Mouse (Mus musculus): ENCODE results near the gene Dffa. TPM values are rescaled to one million over a fixed set of nuclear protein-coding genes. Genes with fewer than 3 reads are reported as not detected.

The Dffa gene
- total and polyA plus RNA-seq, 3 experiments: 23.4 to 44.8 (median 26.8) TPM

DNA sequence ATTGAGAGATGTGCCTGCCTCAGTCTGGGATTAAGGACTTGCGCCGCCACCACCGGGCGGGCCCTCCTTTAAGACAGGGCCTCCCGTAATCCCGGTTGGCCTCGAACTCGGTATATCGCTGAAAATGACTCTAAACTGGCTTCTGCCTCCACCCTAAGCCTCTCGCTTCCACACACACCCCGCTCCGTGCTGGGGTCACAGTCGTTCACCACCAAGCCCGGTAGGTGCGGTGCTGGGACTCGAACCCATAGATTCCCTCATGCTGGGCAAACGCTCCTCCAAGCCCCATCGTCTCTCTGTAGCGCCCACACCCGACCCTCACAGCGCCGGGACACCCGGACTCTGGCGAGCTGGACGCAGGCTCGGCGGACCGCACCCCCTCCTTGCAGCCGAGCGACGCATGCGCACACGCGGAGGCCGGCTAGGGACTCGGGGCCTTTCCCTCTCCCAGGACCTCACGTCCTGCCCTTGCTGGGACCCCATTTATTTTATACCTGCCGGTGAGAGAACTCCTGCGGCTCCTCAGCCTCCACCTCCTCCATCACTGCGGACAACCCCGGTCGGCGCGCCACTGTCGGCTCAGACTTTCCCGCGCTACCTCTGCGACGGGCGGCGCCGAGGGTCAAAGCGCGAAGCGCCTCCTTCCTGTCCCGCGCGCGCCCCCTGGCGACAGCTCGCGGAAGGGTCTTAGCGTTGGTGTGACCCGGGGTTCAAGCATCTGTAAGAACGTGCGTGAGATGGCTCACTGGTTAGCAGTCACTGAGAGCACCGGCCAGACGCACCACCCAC lies 33.2 kb downstream of the Dffa start, which contains the start of gene Cenps:
Gene Cenps (minus strand): TSS at position 648 of the 789 bp plus-strand sequence.
- H3K4me2 ChIP-seq (ENCODE audit: insufficient read depth, low read depth, poor library complexity, severe bottlenecking): peak within 1 kb of the TSS; percentile 34
- H3K36me3 ChIP-seq (replicated peaks in 1 of 2; ENCODE audit: control insufficient read depth in 1 of 2, insufficient read depth in 1 of 2, low read length in 1 of 2): peaks cover 0 to 5% of the 10 kb centered on the region in 2 experiments
- in situ Hi-C loops (cut with MboI; ENCODE audit: low pct_ligation_motif_present, low pct_unique_long_range_greater_than_20kb, low sequenced_read_pairs): no loop called here
- H3K27me3 ChIP-seq (replicated peaks): no peaks in the 10 kb centered on the region
- H3K9me3 ChIP-seq (replicated peaks; ENCODE audit: low read length): peaks cover 5% of the 10 kb centered on the region
- peak; percentile 90 for DNase-seq (ENCODE audit: extremely low read depth)
- 0 out of 2 replicates have a peak, but pooled peaks cover 5% of the 10 kb centered on the region for H3K79me2 ChIP-seq (replicated peaks; ENCODE audit: control insufficient read depth, extremely low read depth, insufficient read depth, poor library complexity, severe bottlenecking)
- peaks cover 5 to 35% of the 10 kb centered on the region in 2 experiments for H3K4me1 ChIP-seq (ENCODE audit: control insufficient read depth in 1 of 2, insufficient read depth in 2 of 2)
- no peak for TF ChIP-seq PAX5 (IDR thresholded peaks at IDR 0.05; ENCODE audit: low read length)
- peak; percentile 79 for TF ChIP-seq ELF1 (IDR thresholded peaks at IDR 0.05; ENCODE audit: low read depth, low read length)
- TF ChIP-seq SMC3 (IDR thresholded peaks at IDR 0.05; ENCODE audit: low read depth, low read length): peak; percentile 57
- no peak for TF ChIP-seq ZMIZ1 (IDR thresholded peaks at IDR 0.05; ENCODE audit: low read depth, low read length)
- TF ChIP-seq MEF2A (IDR thresholded peaks at IDR 0.05; ENCODE audit: borderline replicate concordance, low read depth, low read length): peak; percentile 78; the same call in 1 of the 2 replicates
- TF ChIP-seq POLR2AphosphoS2 (IDR thresholded peaks at IDR 0.05; ENCODE audit: low read depth, low read length): no peak
- TF ChIP-seq NRF1 (IDR thresholded peaks at IDR 0.05; ENCODE audit: low read depth, low read length): peak; percentile 92
- TF ChIP-seq MYC (IDR thresholded peaks at IDR 0.05; ENCODE audit: low read depth, low read length): peak; percentile 15; the same call in 1 of the 2 replicates
- no peak; the same call in 1 of the 2 replicates for TF ChIP-seq RCOR1 (conservative IDR thresholded peaks at IDR 0.05; ENCODE audit: low read depth, low read length)
- peak; percentile 75 for TF ChIP-seq POLR2A (IDR thresholded peaks at IDR 0.05; ENCODE audit: low read depth, low read length)
- peak; percentile 93; the same call in 1 of the 2 replicates for TF ChIP-seq E2F4 (IDR thresholded peaks at IDR 0.05; ENCODE audit: insufficient replicate concordance, low read depth, low read length)
- peak; percentile 50; the same call in 1 of the 2 replicates for TF ChIP-seq IRF4 (IDR thresholded peaks at IDR 0.05; ENCODE audit: low read depth, low read length)
- TF ChIP-seq ZKSCAN1 (IDR thresholded peaks at IDR 0.05; ENCODE audit: borderline replicate concordance, low read depth, low read length): no peak
- TF ChIP-seq NELFE (IDR thresholded peaks at IDR 0.05; ENCODE audit: low read depth, low read length): peak; percentile 69; the same call in 1 of the 2 replicates
- no peak for TF ChIP-seq EP300 (IDR thresholded peaks at IDR 0.05; ENCODE audit: low read length)
- TF ChIP-seq TCF12 (IDR thresholded peaks at IDR 0.05; ENCODE audit: low read depth, low read length): peak; percentile 77; the same call in 1 of the 2 replicates
- TF ChIP-seq JUND (conservative IDR thresholded peaks at IDR 0.05; ENCODE audit: low read depth, low read length): no peak
- no peak; the same call in 1 of the 2 replicates for TF ChIP-seq MAZ (IDR thresholded peaks at IDR 0.05; ENCODE audit: low read depth, low read length)
- peak; percentile 43 to 93; a peak in 3 of 4 replicates for TF ChIP-seq CTCF (conservative IDR thresholded peaks at IDR 0.05 in 1 of 2, IDR thresholded peaks at IDR 0.05 in 1 of 2; ENCODE audit: low read depth in 2 of 2, low read length in 2 of 2)
- peak; percentile 85; the same call in 1 of the 2 replicates for TF ChIP-seq MAX (IDR thresholded peaks at IDR 0.05; ENCODE audit: low read length)
- TF ChIP-seq SIN3A (IDR thresholded peaks at IDR 0.05; ENCODE audit: low read length): peak; percentile 95
- TF ChIP-seq ETS1 (conservative IDR thresholded peaks at IDR 0.05; ENCODE audit: low read depth, low read length): peak; percentile 30; the same call in 1 of the 2 replicates
- 0 out of 2 replicates have a peak, but pooled peaks have one; percentile 17 for TF ChIP-seq TBP (conservative IDR thresholded peaks at IDR 0.05; ENCODE audit: low read depth, low read length)
- TF ChIP-seq CHD2 (IDR thresholded peaks at IDR 0.05; ENCODE audit: low read length): no peak
- TF ChIP-seq ZNF384 (IDR thresholded peaks at IDR 0.05; ENCODE audit: low read depth, low read length): no peak
- no peak for TF ChIP-seq ZC3H11A (IDR thresholded peaks at IDR 0.05; ENCODE audit: low read depth, low read length)
- peak; percentile 33 for TF ChIP-seq RAD21 (IDR thresholded peaks at IDR 0.05; ENCODE audit: low read depth, low read length)
- no peak; the same call in 1 of the 2 replicates for TF ChIP-seq USF2 (conservative IDR thresholded peaks at IDR 0.05; ENCODE audit: low read depth, low read length)
- no peak for TF ChIP-seq GABPA (IDR thresholded peaks at IDR 0.05; ENCODE audit: insufficient replicate concordance, low read depth, low read length)
- TF ChIP-seq BHLHE40 (IDR thresholded peaks at IDR 0.05; ENCODE audit: low read depth, low read length): peak; percentile 66
- TF ChIP-seq USF1 (IDR thresholded peaks at IDR 0.05; ENCODE audit: low read depth, low read length): no peak
- no peak for TF ChIP-seq MAFK (IDR thresholded peaks at IDR 0.05; ENCODE audit: insufficient replicate concordance, low read length)
- TF ChIP-seq MXI1 (IDR thresholded peaks at IDR 0.05; ENCODE audit: low read depth, low read length): peak; percentile 81
- TF ChIP-seq CHD1 (IDR thresholded peaks at IDR 0.05; ENCODE audit: low read depth, low read length): no peak
- peak; percentile 84 for TF ChIP-seq HCFC1 (IDR thresholded peaks at IDR 0.05; ENCODE audit: low read depth, low read length)
- TF ChIP-seq JUN (IDR thresholded peaks at IDR 0.05; ENCODE audit: insufficient read depth, low read depth, low read length): no peak
- TF ChIP-seq UBTF (IDR thresholded peaks at IDR 0.05; ENCODE audit: low read depth, low read length): peak; percentile 90
- TF ChIP-seq KAT2A (IDR thresholded peaks at IDR 0.05; ENCODE audit: insufficient replicate concordance, low read length): peak; percentile 83
- peak within 1 kb of the TSS; percentile 30; the same call in 1 of the 2 replicates for H3K27ac ChIP-seq (ENCODE audit: insufficient read depth, low read depth)
- H3K9ac ChIP-seq (ENCODE audit: insufficient read depth, low read depth): peak within 1 kb of the TSS; percentile 45
- H3K4me3 ChIP-seq (replicated peaks in 1 of 3; ENCODE audit: low read depth in 2 of 3, low read length in 2 of 3, poor library complexity in 1 of 3): peak within 1 kb of the TSS; percentile 68 to 83 (median 76)
- dilution Hi-C loops (cut with MboI; ENCODE audit: extremely low pct_ligation_motif_present, extremely low pct_unique_long_range_greater_than_20kb, low sequenced_read_pairs): no loop called here

Measured in CH12.LX (cell line).